Mouse (Mus musculus) CD4-positive, CD25-positive, alpha-beta regulatory T cell, adult 4 months (primary cell): ENCODE measurements around the gene Gm10644. TPM values are rescaled to one million over a fixed set of nuclear protein-coding genes. Genes with fewer than 3 reads are reported as not detected.

Experiments used
- ATAC-seq: one replicate; pipeline ENCODE4 v1.8.0; 2017
- polyA plus RNA-seq, 2 experiments: library from polyadenylated mRNA; unstranded; fragments of 100-300 nt; shearing (Covaris generic); gene quantifications; one replicate each; pipeline ENCODE4 v1.2.1; 2017

Gene Gm10644
- polyA plus RNA-seq, 2 experiments from 2014 or later: 0.20 to 0.92 TPM

DNA sequence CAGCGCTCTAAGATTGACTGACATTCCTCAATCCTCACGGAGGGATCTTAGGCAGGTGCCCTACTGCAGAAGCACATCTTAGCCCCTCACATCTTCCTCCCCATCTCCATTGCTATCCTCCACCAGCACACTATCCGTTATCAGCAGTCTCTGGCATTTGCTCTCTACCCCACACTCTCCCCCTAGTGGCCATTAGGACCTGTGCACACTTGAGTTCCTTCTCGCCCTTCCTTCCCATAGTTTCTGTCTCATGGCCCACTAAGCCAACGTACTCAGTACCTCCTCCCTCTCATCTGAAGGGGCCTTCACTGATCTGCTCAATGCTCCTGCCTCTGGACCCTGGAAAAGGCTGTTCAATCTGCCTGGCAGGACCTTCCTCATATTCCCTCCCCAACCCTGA is 59.1 kb downstream of the Gm10644 start:
- peak; percentile 42 for ATAC-seq

GRCm38 (mm10) chr8:83893915-83894314 is 61.1 kb downstream of the Gm10644 start:
- ATAC-seq: peak; percentile 49

DNA sequence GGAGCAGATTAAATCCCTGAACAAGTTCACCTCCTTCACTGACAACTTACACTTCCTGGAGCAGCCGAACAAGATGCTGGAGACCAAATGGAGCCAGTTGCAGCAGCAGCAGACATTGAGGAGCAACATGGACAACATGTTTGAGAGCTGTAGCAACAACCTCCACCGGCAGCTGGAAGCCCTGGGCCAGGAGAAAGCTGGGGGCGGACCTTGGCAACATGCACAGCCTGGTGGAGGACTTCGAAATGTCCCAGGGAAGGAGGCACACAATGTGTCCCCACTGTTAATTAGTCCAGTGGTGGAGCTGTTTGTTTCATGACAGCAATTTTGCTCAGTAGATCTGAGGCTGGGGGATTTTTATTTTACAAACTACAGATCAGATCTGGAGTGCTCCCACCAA is 62.9 kb downstream of the Gm10644 start:
- no peak for ATAC-seq

GRCm38 (mm10) chr8:83888409-83888808 is 66.6 kb downstream of the Gm10644 start:
- ATAC-seq: no peak

Other genes starting within 250 kb of the Gm10644 start
- 100 to 1,000 TPM; 153 to 208 TPM for gene Ddx39, start 240.0 kb downstream of the Gm10644 start, polyA plus RNA-seq
- 100 to 1,000 TPM; 199 to 267 TPM for gene Adgre5, start 213.9 kb downstream of the Gm10644 start, polyA plus RNA-seq
- gene Adgrl1, start 55.1 kb downstream of the Gm10644 start, polyA plus RNA-seq: 10 to 100 TPM in 1 of 2 experiments, 1 to 10 TPM in 1; 8.9 to 11.5 TPM
- gene Asf1b, start 302 bp upstream of the Gm10644 start, polyA plus RNA-seq: 10 to 100 TPM; 22.3 to 45.2 TPM
- gene Prkaca, start 17.8 kb upstream of the Gm10644 start, polyA plus RNA-seq: 10 to 100 TPM in 1 of 2 experiments, 1 to 10 TPM in 1; 9.5 to 15.4 TPM
- gene Samd1, start 42.5 kb upstream of the Gm10644 start, polyA plus RNA-seq: 1 to 10 TPM; 5.9 to 6.3 TPM
- gene 1700067K01Rik, start 46.3 kb upstream of the Gm10644 start, polyA plus RNA-seq: not detected
- not detected for gene 2210011C24Rik, start 57.0 kb upstream of the Gm10644 start, polyA plus RNA-seq
- gene Palm3, start 66.3 kb upstream of the Gm10644 start, polyA plus RNA-seq: 1 to 10 TPM; 2.0 to 2.9 TPM
- gene Il27ra, start 87.4 kb upstream of the Gm10644 start, polyA plus RNA-seq: 100 to 1,000 TPM; 261 to 389 TPM
- gene Rln3, start 89.8 kb upstream of the Gm10644 start, polyA plus RNA-seq: 10 to 100 TPM; 45.1 to 59.1 TPM
- 1 to 10 TPM; 1.2 to 1.7 TPM for gene Gm10643, start 109.9 kb upstream of the Gm10644 start, polyA plus RNA-seq
- gene Rfx1, start 111.6 kb upstream of the Gm10644 start, polyA plus RNA-seq: 10 to 100 TPM; 10.9 to 14.0 TPM
- gene Dcaf15, start 149.6 kb upstream of the Gm10644 start, polyA plus RNA-seq: 10 to 100 TPM; 14.5 to 15.5 TPM
- 10 to 100 TPM in 1 of 2 experiments, 1 to 10 TPM in 1; 6.1 to 13.1 TPM for gene Podnl1, start 170.8 kb upstream of the Gm10644 start, polyA plus RNA-seq
- 10 to 100 TPM; 12.7 to 19.2 TPM for gene Cc2d1a, start 192.7 kb upstream of the Gm10644 start, polyA plus RNA-seq
- 1 to 10 TPM; 1.1 to 3.2 TPM for gene 4930432K21Rik, start 192.8 kb upstream of the Gm10644 start, polyA plus RNA-seq
- gene Nanos3, start 230.0 kb upstream of the Gm10644 start, polyA plus RNA-seq: under 1 TPM in 1 of 2 experiments, not detected in 1; 0.81 TPM